Mouse (Mus musculus) ES-Bruce4 (cell line): ENCODE data around the gene March11.

Experiments used
- CTCF ChIP-seq: IDR thresholded peaks from one replicate; pipeline ENCODE4 v1.8.1; 2011; ENCODE audit warnings: low read depth, low read length
- EP300 ChIP-seq: IDR thresholded peaks from 2 replicates; pipeline ENCODE4 v1.6.1; 2011; ENCODE audit warnings: low read depth, low read length; ENCODE audit not compliant: insufficient read depth

DNA sequence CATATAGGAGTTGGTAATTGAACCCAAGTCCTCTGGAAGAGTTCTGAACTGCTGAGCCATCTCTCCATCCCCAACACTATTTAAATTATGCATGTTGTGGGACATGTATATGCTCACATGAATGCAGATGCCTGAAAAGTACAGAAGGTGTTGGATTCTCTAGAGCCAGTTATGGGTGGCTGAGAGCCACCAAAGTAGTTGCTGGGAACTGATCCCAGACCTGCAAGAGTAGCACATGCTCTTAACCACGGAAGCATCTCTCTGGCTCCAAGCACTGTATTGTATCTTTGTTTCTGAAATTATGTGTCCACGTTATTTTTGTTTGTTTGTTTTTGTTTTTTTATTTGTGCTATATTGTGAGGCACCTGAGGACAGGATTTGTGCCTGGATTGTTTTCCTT, 28.9 kb downstream of the March11 start:
- TF ChIP-seq CTCF (no peak), EP300 (no peak)
